9 mouse cellular contexts compared by ENCODE assay signal in the genomic region with DNA sequence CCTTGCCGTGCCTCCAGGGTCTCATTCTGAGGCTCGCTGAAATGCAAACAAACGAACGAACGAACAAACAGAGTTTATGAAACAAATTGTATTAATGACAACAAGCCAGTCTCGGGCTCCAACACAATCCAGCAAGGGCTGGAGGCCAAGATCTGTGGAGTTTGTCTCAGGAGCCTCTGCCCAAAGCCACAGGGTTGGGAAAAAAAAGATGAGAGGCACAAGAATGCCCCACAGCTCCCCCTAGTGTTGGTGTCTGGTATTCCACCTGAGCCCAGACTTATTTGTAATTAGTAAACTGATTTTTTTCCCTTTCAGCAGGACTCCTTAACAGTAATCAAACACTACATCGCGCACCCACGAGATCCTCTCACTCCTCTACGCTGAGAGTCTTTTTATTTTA. TPM values are rescaled to one million over a fixed set of nuclear protein-coding genes. Genes with fewer than 3 reads are reported as not detected.
DNase-seq lines count a peak whose midpoint lies in the region; ATAC-seq lines count a peak whose summit lies in the region.
"Had no signal": no experiment of that assay in that cellular context is flagged by ENCODE, and none has a peak within 500 bp of the region (broad histone marks: within the 10 kb centered on the region; RNA-seq: fewer than 3 reads in every experiment).

No protein-coding gene starts in this region.

- H3K4me3 ChIP-seq in neural tube, embryonic 15.5 days (replicated peaks), result no peak overlapping the region
- no peak overlapping the region for H3K4me3 ChIP-seq in intestine, embryonic 15.5 days (replicated peaks)
- H3K4me3 ChIP-seq in liver, embryonic 11.5 days (ENCODE audit: low read depth, low read length), result no peak overlapping the region

- H3K27me3 ChIP-seq in neural tube, embryonic 15.5 days (replicated peaks), result no peaks in the 10 kb centered on the region
- no peaks in the 10 kb centered on the region for H3K27me3 ChIP-seq in intestine, embryonic 15.5 days (replicated peaks)
- no peaks in the 10 kb centered on the region for H3K27me3 ChIP-seq in liver, embryonic 11.5 days (replicated peaks; ENCODE audit: control insufficient read depth, insufficient read depth, low read length)

- no peaks in the 10 kb centered on the region for H3K9me3 ChIP-seq in neural tube, embryonic 15.5 days (replicated peaks)
- no peaks in the 10 kb centered on the region for H3K9me3 ChIP-seq in intestine, embryonic 15.5 days
- no peaks in the 10 kb centered on the region for H3K9me3 ChIP-seq in liver, embryonic 11.5 days (ENCODE audit: control insufficient read depth, low read length)

- H3K4me2 ChIP-seq in neural tube, embryonic 15.5 days, result no peak overlapping the region
- H3K4me2 ChIP-seq in intestine, embryonic 15.5 days (replicated peaks), result no peak overlapping the region
- H3K4me2 ChIP-seq in liver, embryonic 11.5 days, result no peak overlapping the region

- no peaks in the 10 kb centered on the region for H3K36me3 ChIP-seq in neural tube, embryonic 15.5 days
- no peaks in the 10 kb centered on the region for H3K36me3 ChIP-seq in intestine, embryonic 15.5 days
- no peaks in the 10 kb centered on the region for H3K36me3 ChIP-seq in liver, embryonic 11.5 days (ENCODE audit: control insufficient read depth, insufficient read depth, low read length)

- DNase-seq in neural tube, embryonic 10.5 days (ENCODE audit: extremely low spot score, low spot score), result peak; percentile 79
- peak; percentile 70 to 73 for DNase-seq in adrenal gland, adult 18-20 months (ENCODE audit: low spot score in 2 of 2)
- peak; percentile 75 for DNase-seq in embryo, embryonic 9.5 days (ENCODE audit: extremely low spot score)
- peak; percentile 61 for DNase-seq in liver, embryonic 11.5 days (ENCODE audit: low spot score)
- DNase-seq in ovary, postnatal 14 days (ENCODE audit: low spot score), result peak; percentile 63
- DNase-seq in urinary bladder, postnatal 4 days (ENCODE audit: low spot score in 2 of 2), result peak; percentile 41 to 79

- ATAC-seq in neural tube, embryonic 15.5 days (ENCODE audit: low FRiP score), result no peak
- peak; percentile 45; the same call in 1 of the 2 replicates for ATAC-seq in intestine, embryonic 15.5 days
- ATAC-seq in liver, embryonic 11.5 days (replicated peaks; ENCODE audit: low FRiP score), result no peak

- no peaks in the 10 kb centered on the region for H3K4me1 ChIP-seq in neural tube, embryonic 15.5 days
- H3K4me1 ChIP-seq in intestine, embryonic 15.5 days (replicated peaks), result no peaks in the 10 kb centered on the region
- H3K4me1 ChIP-seq in liver, embryonic 11.5 days (replicated peaks; ENCODE audit: control insufficient read depth, insufficient read depth, low read length), result no peaks in the 10 kb centered on the region

- no peak overlapping the region for H3K9ac ChIP-seq in neural tube, embryonic 15.5 days (replicated peaks)
- no peak overlapping the region for H3K9ac ChIP-seq in intestine, embryonic 15.5 days
- no peak overlapping the region for H3K9ac ChIP-seq in liver, embryonic 11.5 days (ENCODE audit: low read depth, low read length)

- WGBS in neural tube, embryonic 15.5 days, result 37% methylated on average over 10 of the region's 10 CpGs
- 31% methylated on average over 10 of the region's 10 CpGs for WGBS in intestine, embryonic 15.5 days
- 44% methylated on average over 10 of the region's 10 CpGs for WGBS in liver, embryonic 11.5 days

- H3K27ac ChIP-seq in neural tube, embryonic 15.5 days (replicated peaks), result no peak overlapping the region
- H3K27ac ChIP-seq in intestine, embryonic 15.5 days, result no peak overlapping the region
- H3K27ac ChIP-seq in liver, embryonic 11.5 days (ENCODE audit: low read depth, low read length), result no peak overlapping the region

RNA-seq across cellular contexts. Expression of gene Cysltr2, which starts 48.6 kb away (rescaled TPM):
- 0.28 and 2.3 TPM in 2 replicates for polyA plus RNA-seq in neural tube, embryonic 15.5 days (2015; fragmentation: Nextera tagmentation; extraction: Ambion mirVana)
- total RNA-seq in adrenal gland, adult 18-20 months (2021), result 1 to 10 TPM; 1.7 to 1.8 TPM
- 0.19 and 0.21 TPM in 2 replicates for polyA plus RNA-seq in intestine, embryonic 15.5 days (2015; fragmentation: Nextera tagmentation; extraction: Ambion mirVana)
- 0.18 and 0.49 TPM in 2 replicates for polyA plus RNA-seq in liver, embryonic 11.5 days (2014; fragmentation: Nextera tagmentation; extraction: Ambion mirVana)
- polyA plus RNA-seq: heart, embryonic 14.5 days had no signal
